Mouse (Mus musculus): ENCODE measurements around the gene Spice1. TPM values are rescaled to one million over a fixed set of nuclear protein-coding genes. Genes with fewer than 3 reads are reported as not detected.

Gene Spice1
- polyA plus RNA-seq, 1 experiment from 2014 or later: 30.0 TPM

GRCm38 (mm10) chr16:44384251-44384650 lies 37.3 kb downstream of the Spice1 start:
- H3K27ac ChIP-seq (ENCODE audit: low read length): no peak overlapping the region
- H3K4me3 ChIP-seq (ENCODE audit: low read depth, low read length): no peak overlapping the region
- WGBS: 75% methylated on average over 1 of the region's 1 CpGs
- H3K4me2 ChIP-seq (replicated peaks; ENCODE audit: low read depth, low read length): no peak overlapping the region
- ATAC-seq (ENCODE audit: insufficient number of reproducible peaks, insufficient read depth, low FRiP score, low read depth): no peak
- peaks cover 6% of the 10 kb centered on the region; the same call in 1 of the 2 replicates for H3K36me3 ChIP-seq (ENCODE audit: control insufficient read depth, insufficient read depth, low read length)
- no peaks in the 10 kb centered on the region for H3K9me3 ChIP-seq (ENCODE audit: control insufficient read depth, low read depth, low read length)
- H3K4me1 ChIP-seq (ENCODE audit: control insufficient read depth, insufficient read depth, low read length): peaks cover 10% of the 10 kb centered on the region
- H3K9ac ChIP-seq (replicated peaks; ENCODE audit: low read depth, low read length): no peak overlapping the region
- H3K27me3 ChIP-seq (ENCODE audit: control insufficient read depth, insufficient read depth, low read length): no peaks in the 10 kb centered on the region

- H3K27ac ChIP-seq (ENCODE audit: low read length): no peak overlapping the region
Observed at GRCm38 (mm10) chr16:44391877-44392548, 45.1 kb downstream of the Spice1 start.

GRCm38 (mm10) chr16:44394577-44395243 lies 47.8 kb downstream of the Spice1 start, which contains the start of gene Cfap44:
TSS of gene Cfap44 (plus strand) at chr16:44394796.
- WGBS: 1% methylated on average over 17 of the region's 17 CpGs
- H3K4me2 ChIP-seq (replicated peaks; ENCODE audit: low read depth, low read length): peak within 1 kb of the TSS; percentile 49
- peak; percentile 84 for ATAC-seq (ENCODE audit: insufficient number of reproducible peaks, insufficient read depth, low FRiP score, low read depth)
- H3K9me3 ChIP-seq (ENCODE audit: control insufficient read depth, low read depth, low read length): peaks cover 6% of the 10 kb centered on the region; the same call in 1 of the 2 replicates
- no peaks in the 10 kb centered on the region for H3K36me3 ChIP-seq (ENCODE audit: control insufficient read depth, insufficient read depth, low read length)
- peaks cover 5% of the 10 kb centered on the region; the same call in 1 of the 2 replicates for H3K4me1 ChIP-seq (ENCODE audit: control insufficient read depth, insufficient read depth, low read length)
- peak within 1 kb of the TSS; percentile 17 for H3K4me3 ChIP-seq (ENCODE audit: low read depth, low read length)
- no peak within 1 kb of the TSS for H3K27ac ChIP-seq (ENCODE audit: low read length)
- no peak within 1 kb of the TSS for H3K9ac ChIP-seq (replicated peaks; ENCODE audit: low read depth, low read length)
- H3K27me3 ChIP-seq (ENCODE audit: control insufficient read depth, insufficient read depth, low read length): no peaks in the 10 kb centered on the region

More at GRCm38 (mm10) chr16:44391877-44392548, 45.1 kb downstream of the Spice1 start:
- WGBS: 43% methylated on average over 9 of the region's 9 CpGs
- peaks cover 5% of the 10 kb centered on the region; the same call in 1 of the 2 replicates for H3K4me1 ChIP-seq (ENCODE audit: control insufficient read depth, insufficient read depth, low read length)
- no peak overlapping the region for H3K4me3 ChIP-seq (ENCODE audit: low read depth, low read length)
- no peak for ATAC-seq (ENCODE audit: insufficient number of reproducible peaks, insufficient read depth, low FRiP score, low read depth)
- H3K4me2 ChIP-seq (replicated peaks; ENCODE audit: low read depth, low read length): no peak overlapping the region
- H3K9ac ChIP-seq (replicated peaks; ENCODE audit: low read depth, low read length): no peak overlapping the region
- no peaks in the 10 kb centered on the region for H3K36me3 ChIP-seq (ENCODE audit: control insufficient read depth, insufficient read depth, low read length)
- no peaks in the 10 kb centered on the region for H3K27me3 ChIP-seq (ENCODE audit: control insufficient read depth, insufficient read depth, low read length)
- peaks cover 6% of the 10 kb centered on the region; the same call in 1 of the 2 replicates for H3K9me3 ChIP-seq (ENCODE audit: control insufficient read depth, low read depth, low read length)

GRCm38 (mm10) chr16:44404933-44405332 lies 58.0 kb downstream of the Spice1 start:
- Histone ChIP-seq H3K4me1 (ENCODE audit: control insufficient read depth, insufficient read depth, low read length) (no peaks in the 10 kb centered on the region), H3K27ac (ENCODE audit: low read length) (no peak overlapping the region), H3K27me3 (ENCODE audit: control insufficient read depth, insufficient read depth, low read length) (no peaks in the 10 kb centered on the region), H3K36me3 (ENCODE audit: control insufficient read depth, insufficient read depth, low read length) (no peaks in the 10 kb centered on the region), H3K9ac (replicated peaks; ENCODE audit: low read depth, low read length) (no peak overlapping the region), H3K4me2 (replicated peaks; ENCODE audit: low read depth, low read length) (no peak overlapping the region), H3K4me3 (ENCODE audit: low read depth, low read length) (no peak overlapping the region), H3K9me3 (ENCODE audit: control insufficient read depth, low read depth, low read length) (peaks cover 4% of the 10 kb centered on the region; the same call in 1 of the 2 replicates)
- no peak for ATAC-seq (ENCODE audit: insufficient number of reproducible peaks, insufficient read depth, low FRiP score, low read depth)
- WGBS: 94% methylated on average over 5 of the region's 5 CpGs

GRCm38 (mm10) chr16:44407211-44407610 lies 60.3 kb downstream of the Spice1 start:
- no peak overlapping the region for H3K27ac ChIP-seq (ENCODE audit: low read length)
- no peak for ATAC-seq (ENCODE audit: insufficient number of reproducible peaks, insufficient read depth, low FRiP score, low read depth)
- no peaks in the 10 kb centered on the region for H3K4me1 ChIP-seq (ENCODE audit: control insufficient read depth, insufficient read depth, low read length)
- H3K4me2 ChIP-seq (replicated peaks; ENCODE audit: low read depth, low read length): no peak overlapping the region
- H3K4me3 ChIP-seq (ENCODE audit: low read depth, low read length): no peak overlapping the region
- 82% methylated on average over 5 of the region's 5 CpGs for WGBS
- no peaks in the 10 kb centered on the region for H3K27me3 ChIP-seq (ENCODE audit: control insufficient read depth, insufficient read depth, low read length)
- H3K9me3 ChIP-seq (ENCODE audit: control insufficient read depth, low read depth, low read length): peaks cover 4% of the 10 kb centered on the region; the same call in 1 of the 2 replicates
- no peak overlapping the region for H3K9ac ChIP-seq (replicated peaks; ENCODE audit: low read depth, low read length)
- no peaks in the 10 kb centered on the region for H3K36me3 ChIP-seq (ENCODE audit: control insufficient read depth, insufficient read depth, low read length)

GRCm38 (mm10) chr16:44408290-44408689 lies 61.4 kb downstream of the Spice1 start:
- no peak overlapping the region for H3K4me3 ChIP-seq (ENCODE audit: low read depth, low read length)
- WGBS: 90% methylated on average over 2 of the region's 2 CpGs

GRCm38 (mm10) chr16:44410176-44410575 lies 63.3 kb downstream of the Spice1 start:
- no peak for ATAC-seq (ENCODE audit: insufficient number of reproducible peaks, insufficient read depth, low FRiP score, low read depth)
- Histone ChIP-seq H3K9ac (replicated peaks; ENCODE audit: low read depth, low read length) (no peak overlapping the region), H3K9me3 (ENCODE audit: control insufficient read depth, low read depth, low read length) (no peaks in the 10 kb centered on the region), H3K36me3 (ENCODE audit: control insufficient read depth, insufficient read depth, low read length) (no peaks in the 10 kb centered on the region), H3K4me3 (ENCODE audit: low read depth, low read length) (no peak overlapping the region), H3K4me2 (replicated peaks; ENCODE audit: low read depth, low read length) (no peak overlapping the region), H3K4me1 (ENCODE audit: control insufficient read depth, insufficient read depth, low read length) (no peaks in the 10 kb centered on the region), H3K27me3 (ENCODE audit: control insufficient read depth, insufficient read depth, low read length) (no peaks in the 10 kb centered on the region), H3K27ac (ENCODE audit: low read length) (no peak overlapping the region)
- 43% methylated on average over 6 of the region's 6 CpGs for WGBS

More at GRCm38 (mm10) chr16:44408290-44408689, 61.4 kb downstream of the Spice1 start:
- Histone ChIP-seq H3K4me1 (ENCODE audit: control insufficient read depth, insufficient read depth, low read length) (no peaks in the 10 kb centered on the region), H3K9me3 (ENCODE audit: control insufficient read depth, low read depth, low read length) (peaks cover 4% of the 10 kb centered on the region; the same call in 1 of the 2 replicates), H3K27me3 (ENCODE audit: control insufficient read depth, insufficient read depth, low read length) (no peaks in the 10 kb centered on the region), H3K9ac (replicated peaks; ENCODE audit: low read depth, low read length) (no peak overlapping the region), H3K4me2 (replicated peaks; ENCODE audit: low read depth, low read length) (no peak overlapping the region), H3K36me3 (ENCODE audit: control insufficient read depth, insufficient read depth, low read length) (no peaks in the 10 kb centered on the region), H3K27ac (ENCODE audit: low read length) (no peak overlapping the region)
- no peak for ATAC-seq (ENCODE audit: insufficient number of reproducible peaks, insufficient read depth, low FRiP score, low read depth)

- 50% methylated on average over 8 of the region's 8 CpGs for WGBS
- Histone ChIP-seq H3K4me1 (ENCODE audit: control insufficient read depth, insufficient read depth, low read length) (no peaks in the 10 kb centered on the region), H3K4me2 (replicated peaks; ENCODE audit: low read depth, low read length) (no peak overlapping the region), H3K36me3 (ENCODE audit: control insufficient read depth, insufficient read depth, low read length) (no peaks in the 10 kb centered on the region), H3K9me3 (ENCODE audit: control insufficient read depth, low read depth, low read length) (no peaks in the 10 kb centered on the region), H3K9ac (replicated peaks; ENCODE audit: low read depth, low read length) (no peak overlapping the region), H3K27me3 (ENCODE audit: control insufficient read depth, insufficient read depth, low read length) (no peaks in the 10 kb centered on the region), H3K27ac (ENCODE audit: low read length) (no peak overlapping the region), H3K4me3 (ENCODE audit: low read depth, low read length) (no peak overlapping the region)
- ATAC-seq (ENCODE audit: insufficient number of reproducible peaks, insufficient read depth, low FRiP score, low read depth): no peak
Observed at GRCm38 (mm10) chr16:44417596-44417995, 70.7 kb downstream of the Spice1 start.
